Mouse (Mus musculus): ENCODE data around the gene Adig. TPM values are rescaled to one million over a fixed set of nuclear protein-coding genes. Genes with fewer than 3 reads are reported as not detected.

Gene Adig
- polyA plus RNA-seq, 1 experiment from 2014 or later = not detected

DNA sequence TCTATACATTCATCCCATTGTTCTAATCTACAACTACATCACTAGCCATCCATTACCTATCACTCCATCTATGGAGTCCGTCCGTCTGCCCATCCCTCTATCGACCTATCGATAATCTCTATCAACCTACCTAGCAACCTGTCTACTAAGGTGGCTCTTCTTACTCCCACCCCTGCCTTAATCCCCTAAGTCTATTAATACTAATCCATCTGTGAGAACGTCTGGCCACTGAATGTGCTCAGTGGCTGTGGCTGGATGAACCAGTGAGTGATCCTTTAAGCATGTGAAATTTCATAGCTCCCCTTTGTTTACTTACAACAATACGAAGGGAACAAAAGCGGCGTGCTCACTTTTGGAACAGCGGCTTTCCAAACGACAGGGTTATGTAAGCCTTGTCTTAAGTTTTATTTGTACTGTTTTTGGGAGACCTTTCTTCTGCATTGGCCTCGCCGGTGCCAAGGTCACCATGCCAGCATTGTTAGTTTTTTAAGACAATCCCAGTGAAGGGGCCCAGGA lies 11.5 kb downstream of the Adig start:
- DNase-seq (no peak), ATAC-seq (no peak)
- Histone ChIP-seq H3K4me1 (ENCODE audit: insufficient read depth) (no peaks in the 10 kb centered on the region), H3K36me3 (replicated peaks; ENCODE audit: insufficient read depth, low read length) (no peaks in the 10 kb centered on the region), H3K4me3 (ENCODE audit: low read depth, low read length) (no peak overlapping the region), H3K9ac (replicated peaks) (no peak overlapping the region), H3K9me3 (ENCODE audit: low read length) (no peaks in the 10 kb centered on the region), H3K27me3 (ENCODE audit: insufficient read depth, low read length) (no peaks in the 10 kb centered on the region), H3K4me2 (ENCODE audit: low read depth, low read length) (no peak overlapping the region), H3K27ac (ENCODE audit: low read depth) (no peak overlapping the region)
- WGBS (ENCODE audit: insufficient replicate concordance) = 77% methylated on average over 12 of the region's 12 CpGs
- TF ChIP-seq EP300 (IDR thresholded peaks at IDR 0.05; ENCODE audit: low read depth) (no peak), CTCF (IDR thresholded peaks at IDR 0.05; ENCODE audit: low read depth) (no peak)

DNA sequence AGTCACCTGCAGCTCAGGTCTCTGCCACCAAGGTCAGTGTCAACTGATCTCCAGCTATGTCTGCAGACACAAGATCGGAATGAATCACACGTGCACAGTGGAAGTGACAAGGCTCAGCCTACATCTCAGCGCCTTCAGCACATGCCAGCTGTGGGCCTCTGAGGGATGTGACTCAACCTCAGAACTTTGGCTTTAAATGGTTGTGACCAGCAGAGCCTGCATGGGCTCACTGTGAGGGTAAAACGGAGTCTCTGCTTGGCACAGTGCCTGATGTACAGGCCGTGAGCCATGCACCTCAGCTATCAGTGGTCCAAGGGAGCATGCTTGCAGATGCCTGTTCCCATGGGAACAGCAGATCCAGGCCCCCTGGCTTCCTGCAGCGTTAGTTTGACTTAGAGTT lies 16.2 kb downstream of the Adig start:
- TF ChIP-seq EP300 (IDR thresholded peaks at IDR 0.05; ENCODE audit: low read depth) (no peak), CTCF (IDR thresholded peaks at IDR 0.05; ENCODE audit: low read depth) (no peak)
- ATAC-seq = no peak
- H3K36me3 ChIP-seq (replicated peaks; ENCODE audit: insufficient read depth, low read length) = no peaks in the 10 kb centered on the region
- 59% methylated on average over 6 of the region's 6 CpGs for WGBS (ENCODE audit: insufficient replicate concordance)
- no peak overlapping the region for H3K9ac ChIP-seq (replicated peaks)
- H3K4me1 ChIP-seq (ENCODE audit: insufficient read depth) = no peaks in the 10 kb centered on the region
- no peaks in the 10 kb centered on the region for H3K9me3 ChIP-seq (ENCODE audit: low read length)
- no peak overlapping the region for H3K4me3 ChIP-seq (ENCODE audit: low read depth, low read length)
- no peaks in the 10 kb centered on the region for H3K27me3 ChIP-seq (ENCODE audit: insufficient read depth, low read length)
- H3K4me2 ChIP-seq (ENCODE audit: low read depth, low read length) = no peak overlapping the region
- DNase-seq = no peak
- H3K27ac ChIP-seq (ENCODE audit: low read depth) = no peak overlapping the region

DNA sequence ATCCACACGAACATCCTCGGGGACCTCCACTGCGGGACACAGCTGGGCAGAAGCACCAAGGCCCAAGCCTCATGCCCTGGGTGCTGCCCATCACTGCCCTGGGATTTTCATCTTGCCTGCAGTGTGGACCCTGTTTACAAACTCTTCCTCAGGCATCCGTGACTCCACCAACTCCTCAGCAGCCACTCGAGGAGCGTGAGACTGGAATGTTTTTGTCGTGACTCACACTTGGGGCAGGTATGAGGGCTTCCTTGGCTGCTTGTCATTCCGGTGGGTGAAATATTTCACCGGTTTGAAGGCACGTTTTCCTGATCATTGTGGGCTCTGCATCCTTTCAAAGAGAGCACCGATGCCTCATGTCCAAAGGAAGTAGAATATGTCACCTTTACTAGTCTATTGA lies 16.7 kb downstream of the Adig start:
- no peak for TF ChIP-seq CTCF (IDR thresholded peaks at IDR 0.05; ENCODE audit: low read depth)
- TF ChIP-seq EP300 (IDR thresholded peaks at IDR 0.05; ENCODE audit: low read depth) = no peak
- H3K4me1 ChIP-seq (ENCODE audit: insufficient read depth) = no peaks in the 10 kb centered on the region
- no peak overlapping the region for H3K9ac ChIP-seq (replicated peaks)
- no peak overlapping the region for H3K27ac ChIP-seq (ENCODE audit: low read depth)
- no peak for DNase-seq
- no peak overlapping the region for H3K4me2 ChIP-seq (ENCODE audit: low read depth, low read length)
- no peaks in the 10 kb centered on the region for H3K9me3 ChIP-seq (ENCODE audit: low read length)
- WGBS (ENCODE audit: insufficient replicate concordance) = 70% methylated on average over 11 of the region's 11 CpGs
- no peak overlapping the region for H3K4me3 ChIP-seq (ENCODE audit: low read depth, low read length)
- H3K36me3 ChIP-seq (replicated peaks; ENCODE audit: insufficient read depth, low read length) = no peaks in the 10 kb centered on the region
- ATAC-seq = no peak
- no peaks in the 10 kb centered on the region for H3K27me3 ChIP-seq (ENCODE audit: insufficient read depth, low read length)

DNA sequence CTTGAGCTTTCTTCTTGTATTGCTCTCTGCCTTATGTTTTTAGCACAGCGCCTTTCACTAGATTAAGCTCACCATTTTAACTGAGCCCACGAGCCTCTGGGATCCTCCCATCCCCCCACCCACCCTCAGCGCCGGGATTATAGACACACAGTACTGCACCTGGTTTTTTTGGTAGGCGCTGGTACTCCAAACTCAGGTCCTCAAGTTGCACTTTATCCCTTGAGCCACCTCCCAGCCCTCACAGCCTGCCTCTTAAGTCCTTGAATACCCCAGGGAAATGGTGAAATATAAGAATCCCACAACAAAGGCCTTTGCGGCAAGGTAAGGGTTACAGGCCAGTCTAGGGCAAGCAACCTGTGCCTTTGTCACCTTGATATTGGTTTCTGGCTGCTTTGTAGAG lies 17.4 kb downstream of the Adig start:
- H3K27ac ChIP-seq (ENCODE audit: low read depth) = no peak overlapping the region
- H3K4me2 ChIP-seq (ENCODE audit: low read depth, low read length) = no peak overlapping the region
- no peak overlapping the region for H3K4me3 ChIP-seq (ENCODE audit: low read depth, low read length)
- H3K9me3 ChIP-seq (ENCODE audit: low read length) = no peaks in the 10 kb centered on the region
- no peaks in the 10 kb centered on the region for H3K36me3 ChIP-seq (replicated peaks; ENCODE audit: insufficient read depth, low read length)
- no peaks in the 10 kb centered on the region for H3K27me3 ChIP-seq (ENCODE audit: insufficient read depth, low read length)
- 76% methylated on average over 6 of the region's 6 CpGs for WGBS (ENCODE audit: insufficient replicate concordance)
- H3K9ac ChIP-seq (replicated peaks) = no peak overlapping the region
- DNase-seq (no peak), ATAC-seq (no peak)
- no peaks in the 10 kb centered on the region for H3K4me1 ChIP-seq (ENCODE audit: insufficient read depth)
- TF ChIP-seq EP300 (IDR thresholded peaks at IDR 0.05; ENCODE audit: low read depth) (no peak), CTCF (IDR thresholded peaks at IDR 0.05; ENCODE audit: low read depth) (no peak)

DNA sequence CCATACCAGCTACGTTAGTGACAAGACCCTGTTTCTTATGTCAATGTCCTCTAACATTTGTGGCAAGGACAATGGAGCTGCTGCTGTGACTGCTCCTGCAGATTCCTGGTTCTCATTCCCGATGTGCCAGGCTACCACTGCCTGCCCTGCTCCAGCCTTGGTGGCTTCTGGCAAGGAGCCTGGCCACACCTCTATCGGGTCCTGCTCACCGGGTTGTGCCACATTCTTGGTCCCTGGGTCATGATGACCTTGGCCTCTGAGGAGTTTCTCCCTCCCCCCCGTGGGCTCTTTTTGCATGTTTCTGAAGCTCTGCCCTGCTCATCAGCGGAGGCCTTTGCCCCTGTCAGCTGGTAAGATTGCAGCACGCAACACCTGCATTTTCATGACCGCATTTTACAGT lies 20.6 kb downstream of the Adig start:
- 71% methylated on average over 8 of the region's 8 CpGs for WGBS (ENCODE audit: insufficient replicate concordance)
- DNase-seq = no peak

DNA sequence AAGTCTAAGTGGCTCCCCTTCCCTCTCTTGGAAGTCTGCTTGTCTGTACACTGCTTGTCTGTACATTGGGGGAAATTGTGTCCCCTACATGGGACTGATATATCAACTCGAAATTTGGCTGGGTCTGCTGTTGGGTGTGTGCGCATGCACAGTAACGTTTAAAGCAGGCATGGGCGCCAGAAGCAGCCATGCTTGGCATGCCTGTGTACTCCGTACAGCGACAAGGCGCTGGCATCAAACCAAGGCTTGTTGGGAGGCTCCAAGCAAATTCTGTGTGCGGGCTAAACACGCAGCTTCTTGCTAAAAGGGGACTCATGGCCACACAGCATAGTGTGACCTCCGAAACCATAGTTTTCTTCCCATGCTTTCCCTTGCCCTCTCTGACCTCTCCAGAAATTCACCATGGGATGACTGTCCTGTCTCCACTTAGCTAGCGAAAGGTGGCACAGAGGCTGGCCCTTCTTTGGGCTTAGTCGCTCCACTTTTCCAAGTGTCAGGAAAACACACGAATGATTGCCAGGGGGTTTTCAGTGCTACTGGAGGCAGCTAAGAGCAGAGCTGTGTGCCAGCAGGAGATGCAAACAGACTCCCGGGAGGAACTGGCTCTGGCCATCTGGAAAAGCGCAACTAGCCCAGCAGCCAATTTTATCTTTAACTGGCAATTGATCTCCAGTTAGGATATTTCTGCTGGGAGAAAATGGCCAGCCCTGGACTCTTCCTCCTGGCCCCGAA lies 21.9 kb downstream of the Adig start:
- Histone ChIP-seq H3K27ac (ENCODE audit: low read depth) (no peak overlapping the region), H3K4me1 (ENCODE audit: insufficient read depth) (no peaks in the 10 kb centered on the region), H3K36me3 (replicated peaks; ENCODE audit: insufficient read depth, low read length) (no peaks in the 10 kb centered on the region), H3K9ac (replicated peaks) (no peak overlapping the region), H3K27me3 (ENCODE audit: insufficient read depth, low read length) (no peaks in the 10 kb centered on the region), H3K4me3 (ENCODE audit: low read depth, low read length) (no peak overlapping the region), H3K9me3 (ENCODE audit: low read length) (no peaks in the 10 kb centered on the region), H3K4me2 (ENCODE audit: low read depth, low read length) (no peak overlapping the region)
- no peak for ATAC-seq
- TF ChIP-seq CTCF (IDR thresholded peaks at IDR 0.05; ENCODE audit: low read depth) = no peak
- no peak for DNase-seq
- WGBS (ENCODE audit: insufficient replicate concordance) = 77% methylated on average over 16 of the region's 16 CpGs

More for the DNA sequence above, 20.6 kb downstream of the Adig start:
- no peak for TF ChIP-seq CTCF (IDR thresholded peaks at IDR 0.05; ENCODE audit: low read depth)
- no peak for TF ChIP-seq EP300 (IDR thresholded peaks at IDR 0.05; ENCODE audit: low read depth)
- Histone ChIP-seq H3K4me2 (ENCODE audit: low read depth, low read length) (no peak overlapping the region), H3K27me3 (ENCODE audit: insufficient read depth, low read length) (no peaks in the 10 kb centered on the region), H3K9ac (replicated peaks) (no peak overlapping the region), H3K27ac (ENCODE audit: low read depth) (no peak overlapping the region), H3K4me3 (ENCODE audit: low read depth, low read length) (no peak overlapping the region), H3K4me1 (ENCODE audit: insufficient read depth) (no peaks in the 10 kb centered on the region), H3K9me3 (ENCODE audit: low read length) (no peaks in the 10 kb centered on the region), H3K36me3 (replicated peaks; ENCODE audit: insufficient read depth, low read length) (no peaks in the 10 kb centered on the region)
- no peak for ATAC-seq

Data from liver, postnatal 0 days (tissue).